Mouse (Mus musculus): ENCODE measurements around the gene H2afy.

Gene H2afy

DNA sequence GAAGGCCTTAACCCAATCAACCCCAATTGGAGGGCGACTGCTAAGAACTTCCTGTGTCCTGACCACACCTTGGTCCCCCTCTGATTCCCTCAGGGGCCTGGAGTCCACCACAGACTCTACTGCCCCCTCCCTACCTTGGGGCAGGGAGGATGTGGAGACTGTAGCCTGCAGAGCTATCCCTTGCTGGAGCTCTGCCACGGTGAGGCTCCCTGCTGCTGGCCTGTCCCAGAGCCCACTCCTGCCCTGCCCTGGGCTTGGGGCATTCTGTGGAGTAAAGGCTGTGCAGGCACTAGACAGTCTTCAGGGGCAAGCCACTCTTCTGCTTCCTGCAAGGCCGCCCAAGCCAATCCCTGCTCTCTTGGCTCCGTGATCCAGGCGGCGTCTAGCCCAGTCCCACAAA lies 24.6 kb downstream of the H2afy start:
- DNase-seq (ENCODE audit: low read depth, low spot score): no peak

- DNase-seq (ENCODE audit: low read depth, low spot score): no peak
These were observed 25.2 kb downstream of the H2afy start for GRCm38 (mm10) chr13:56110694-56111531.

GRCm38 (mm10) chr13:56109703-56110102 lies 26.5 kb downstream of the H2afy start:
- peak; percentile 67 for DNase-seq (ENCODE audit: low read depth, low spot score)

- DNase-seq (ENCODE audit: low read depth, low spot score): peak; percentile 91
These were observed 27.2 kb downstream of the H2afy start for GRCm38 (mm10) chr13:56108849-56109519.

DNA sequence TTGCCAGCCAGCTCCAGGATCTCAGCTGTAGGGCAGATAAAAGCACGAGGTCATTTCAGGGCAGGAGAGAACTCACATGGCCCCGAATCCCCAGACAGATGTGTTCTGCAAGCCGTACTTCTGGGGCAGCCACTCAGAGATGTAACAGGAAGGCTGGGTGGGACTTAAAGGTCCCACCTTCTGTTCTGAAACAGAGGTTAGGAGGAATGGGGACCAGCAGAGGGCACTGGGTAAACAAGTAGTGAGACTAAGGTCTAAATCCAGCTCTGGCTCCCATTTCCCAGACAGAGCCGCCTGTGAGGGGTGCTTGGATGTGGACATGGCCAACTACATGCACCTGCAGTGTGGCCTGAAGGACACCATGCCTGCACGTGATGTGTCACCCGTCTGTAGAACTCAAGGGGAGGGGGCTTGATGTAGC lies 31.2 kb downstream of the H2afy start:
- peak; percentile 26 for DNase-seq (ENCODE audit: low read depth, low spot score)

DNA sequence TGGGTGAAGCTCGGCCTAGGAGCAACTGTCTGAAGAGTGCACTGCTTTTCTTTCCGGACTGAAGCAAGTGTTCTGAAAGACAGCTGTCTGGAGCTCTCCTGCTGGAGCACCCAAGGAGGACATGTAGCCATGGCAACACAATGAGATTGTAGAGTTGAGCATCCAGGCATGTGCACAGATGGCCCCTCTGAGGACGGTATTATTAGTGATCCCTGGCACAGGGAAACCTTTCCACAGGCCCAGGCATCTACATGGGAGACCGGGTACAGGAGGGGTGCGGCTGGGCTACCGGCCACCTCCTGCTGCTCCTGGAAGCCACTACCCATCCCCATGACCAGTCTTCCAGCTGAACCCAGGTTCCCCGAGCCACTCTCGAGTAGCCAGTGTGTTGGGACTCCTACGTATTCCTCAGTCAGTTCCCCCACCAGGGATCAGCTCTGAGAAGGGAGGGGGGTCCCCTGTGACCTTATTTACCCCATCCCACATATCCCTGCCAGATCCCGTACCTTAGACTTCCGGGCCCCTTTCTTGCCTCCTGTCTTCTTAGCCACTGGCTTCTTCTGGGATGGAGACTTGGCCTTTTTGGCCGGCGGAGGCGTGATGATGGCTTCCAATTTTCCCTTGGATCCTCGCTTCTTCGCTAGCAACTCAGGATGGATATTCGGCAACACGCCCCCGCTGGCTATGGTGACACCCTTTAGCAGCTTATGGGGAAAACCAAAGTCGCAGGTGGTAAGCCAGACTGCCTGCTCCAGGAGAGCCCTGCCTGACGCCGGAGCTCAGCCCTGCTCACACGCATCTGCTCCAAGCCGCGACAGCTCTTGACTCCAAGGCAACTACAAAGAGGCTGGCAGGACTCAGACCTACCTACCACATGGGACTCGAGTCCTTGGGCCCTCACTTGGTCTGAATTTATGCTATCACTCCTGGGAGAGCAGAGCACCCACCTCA lies 32.1 kb downstream of the H2afy start:
- DNase-seq (ENCODE audit: low read depth, low spot score): no peak

GRCm38 (mm10) chr13:56102160-56102559 lies 34.0 kb downstream of the H2afy start:
- DNase-seq (ENCODE audit: low read depth, low spot score): no peak

- no peak for DNase-seq (ENCODE audit: low read depth, low spot score)
These were observed 40.5 kb downstream of the H2afy start for GRCm38 (mm10) chr13:56095601-56096195.

DNA sequence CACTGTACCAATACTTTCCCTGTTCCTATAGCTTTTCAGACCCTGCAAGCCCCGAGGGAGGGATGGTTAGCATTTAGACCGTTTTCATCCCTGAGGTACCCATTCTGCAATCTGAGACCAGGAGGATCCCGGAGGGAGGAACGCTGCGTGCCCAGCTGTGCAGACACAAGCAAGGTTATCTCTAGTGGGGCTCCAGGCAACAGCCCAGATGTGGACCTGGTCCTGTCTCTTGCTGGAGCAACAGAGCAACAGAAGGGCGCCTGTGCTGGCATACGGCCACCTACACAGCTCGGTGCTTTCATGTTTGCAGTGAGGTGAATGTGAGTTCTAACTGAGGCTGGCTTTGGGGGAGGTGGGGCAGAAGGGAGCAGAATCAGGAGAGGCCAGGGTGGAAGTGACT lies 41.6 kb downstream of the H2afy start:
- DNase-seq (ENCODE audit: low read depth, low spot score): no peak

DNA sequence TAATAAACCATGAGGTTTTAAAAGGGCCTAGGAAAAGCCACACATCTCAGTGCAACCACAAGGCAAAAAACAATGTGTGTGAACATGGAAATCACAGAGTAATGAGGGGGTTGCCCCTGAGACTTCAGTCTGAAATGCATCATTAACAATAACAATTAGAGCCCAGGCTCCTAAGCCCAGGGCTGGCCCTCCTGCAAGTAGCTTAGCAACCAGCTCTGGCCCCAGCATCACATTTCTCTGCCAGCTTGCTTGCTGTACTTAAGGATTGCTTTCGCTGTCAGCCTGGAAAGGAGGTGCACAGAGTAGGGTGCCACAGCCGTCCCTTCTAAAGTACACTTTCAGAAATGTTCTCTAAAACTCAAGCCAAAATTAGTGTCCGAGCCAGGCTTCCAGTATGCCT lies 42.5 kb downstream of the H2afy start:
- DNase-seq (ENCODE audit: low read depth, low spot score): no peak

GRCm38 (mm10) chr13:56092606-56093005 lies 43.6 kb downstream of the H2afy start:
- DNase-seq (ENCODE audit: low read depth, low spot score): no peak

- peak; percentile 41 for DNase-seq (ENCODE audit: low read depth, low spot score)
These were observed 45.6 kb downstream of the H2afy start for GRCm38 (mm10) chr13:56090597-56090996.

DNA sequence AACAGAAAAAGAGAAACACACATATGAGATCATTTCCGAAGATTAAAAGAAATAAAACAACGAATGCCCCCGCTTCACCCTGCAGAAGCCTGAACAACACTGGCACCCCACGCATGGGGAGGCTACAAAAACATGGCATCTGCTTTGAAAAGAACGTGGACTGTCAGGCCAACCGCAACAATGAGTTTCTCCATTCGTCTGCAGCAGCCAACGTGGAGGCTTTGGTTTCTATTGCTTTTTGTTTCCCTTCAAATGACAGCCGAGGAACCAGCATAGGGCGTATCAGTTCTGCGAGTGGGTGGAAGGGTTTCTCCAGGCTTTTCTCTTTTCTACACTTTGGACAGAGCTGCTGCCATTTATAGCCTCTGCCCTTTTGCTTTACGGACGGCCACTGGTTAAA lies 47.6 kb downstream of the H2afy start:
- DNase-seq (ENCODE audit: low read depth, low spot score): no peak

- no peak for DNase-seq (ENCODE audit: low read depth, low spot score)
These were observed 48.2 kb downstream of the H2afy start for GRCm38 (mm10) chr13:56087936-56088335.

DNA sequence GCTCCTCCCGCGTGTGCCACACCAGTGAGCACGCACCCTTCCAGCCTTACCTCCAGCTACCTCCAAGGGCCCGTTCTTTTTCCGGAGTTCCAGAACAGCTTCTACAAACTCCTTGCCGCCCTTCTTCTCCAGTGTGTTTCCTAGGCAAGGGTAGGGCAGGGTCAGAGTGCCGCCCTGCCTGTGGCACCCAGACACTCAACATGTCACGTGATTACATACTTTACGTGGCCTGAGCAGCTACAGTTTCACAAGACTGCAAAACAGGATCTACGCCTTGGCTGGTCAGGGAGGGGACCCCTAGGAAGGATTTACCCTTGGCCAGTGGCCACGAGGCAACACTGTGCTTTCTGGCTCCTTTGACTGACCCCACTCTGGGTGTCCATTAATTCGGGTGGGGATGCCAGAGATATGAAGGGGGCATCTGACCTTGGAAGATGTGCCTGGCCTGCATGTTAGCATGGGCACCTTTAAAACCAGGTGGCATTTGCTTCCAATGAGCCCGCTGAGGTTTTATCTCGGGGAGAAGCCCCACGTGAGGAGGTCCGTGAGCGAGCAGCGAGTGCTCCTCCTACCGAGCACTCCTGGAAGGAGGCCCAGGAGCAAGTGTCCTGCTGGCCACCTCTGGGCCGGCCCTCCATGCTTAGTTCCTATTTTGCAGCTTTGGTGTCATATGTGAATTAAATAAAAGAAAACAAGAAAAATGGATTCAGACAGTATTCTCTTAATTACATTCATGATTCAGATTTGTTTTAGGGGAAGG lies 51.8 kb downstream of the H2afy start:
- DNase-seq (ENCODE audit: low read depth, low spot score): no peak

- no peak for DNase-seq (ENCODE audit: low read depth, low spot score)
These were observed 54.5 kb downstream of the H2afy start for GRCm38 (mm10) chr13:56081656-56082055.

DNA sequence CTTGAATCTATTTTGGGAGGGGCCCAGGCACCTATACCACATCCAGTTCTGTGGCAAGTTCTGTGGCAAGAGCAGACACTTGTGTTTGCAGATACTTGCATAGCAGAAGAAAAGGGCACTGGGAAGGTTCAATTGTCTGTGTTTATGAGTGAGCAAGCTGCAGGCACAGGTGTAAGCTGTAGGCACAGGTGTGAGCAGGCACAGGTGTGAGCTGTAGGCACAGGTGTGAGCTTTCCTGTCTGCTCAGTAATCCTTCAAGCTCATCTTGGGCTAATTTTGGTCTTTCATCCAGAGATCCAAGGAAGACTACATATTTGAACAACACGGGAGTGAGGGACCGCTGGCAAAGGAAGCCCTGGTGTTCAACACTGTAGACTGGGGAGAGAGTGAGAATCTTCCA lies 56.5 kb downstream of the H2afy start:
- no peak for DNase-seq (ENCODE audit: low read depth, low spot score)

DNA sequence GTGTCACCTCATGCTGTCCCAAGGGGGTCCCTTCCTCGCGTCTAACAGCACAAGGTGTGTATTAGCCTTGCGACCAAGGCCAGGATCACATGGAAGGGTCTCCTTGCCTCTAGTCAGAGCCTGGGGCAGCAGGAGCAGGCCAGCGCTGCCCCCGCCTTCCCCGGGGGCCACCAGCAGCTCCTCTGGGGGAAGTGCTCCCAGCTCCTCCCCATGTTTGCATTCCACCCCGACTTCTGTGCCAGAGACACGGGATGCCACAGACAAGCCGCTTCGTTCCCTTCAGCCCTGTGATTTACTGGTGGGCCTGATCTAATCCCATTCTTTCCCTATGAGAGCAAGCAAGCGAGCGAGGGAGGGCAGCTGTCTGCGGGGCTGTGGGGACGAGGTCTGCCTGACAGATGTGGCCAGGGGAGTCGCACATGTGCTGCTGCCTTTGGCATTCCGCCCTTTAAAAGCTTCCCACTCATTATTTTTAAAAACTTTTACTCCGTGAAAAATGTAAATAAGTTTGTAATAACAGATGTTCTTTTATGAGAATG lies 57.4 kb downstream of the H2afy start:
- no peak for DNase-seq (ENCODE audit: low read depth, low spot score)

DNA sequence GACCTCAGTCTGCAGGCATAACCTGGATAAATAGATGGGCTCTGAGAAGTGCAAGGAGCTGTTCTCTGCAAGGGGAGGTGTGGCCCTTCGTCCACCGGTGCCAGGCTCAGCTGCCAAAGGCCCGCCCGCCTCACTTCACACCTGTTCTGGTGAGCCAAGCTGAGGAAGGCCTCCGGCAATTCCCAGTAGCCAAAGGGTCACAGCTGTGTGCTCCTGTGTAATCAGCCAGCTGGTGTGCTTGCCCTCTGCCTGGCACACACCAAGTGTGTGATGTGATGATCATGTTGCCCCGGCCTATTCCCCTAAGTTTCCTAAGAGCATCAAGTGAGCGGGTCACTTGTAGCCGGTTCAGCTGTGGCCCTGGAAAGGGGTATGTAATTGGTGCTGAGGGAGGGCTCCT lies 60.2 kb downstream of the H2afy start:
- no peak for DNase-seq (ENCODE audit: low read depth, low spot score)

GRCm38 (mm10) chr13:56073186-56073585 lies 63.0 kb downstream of the H2afy start:
- no peak for DNase-seq (ENCODE audit: low read depth, low spot score)

- DNase-seq (ENCODE audit: low read depth, low spot score): peak; percentile 61
These were observed 63.9 kb downstream of the H2afy start for GRCm38 (mm10) chr13:56072268-56072607.
